Mouse (Mus musculus) c-Kit-positive CD71-positive TER-119-negative erythroid progenitor cells, embryonic 14.5 days (primary cell): ENCODE data around the gene Gpr25.

Experiments used
- DNase-seq: peaks from one replicate; pipeline ENCODE4 v3.0.0-alpha.2; 2013; ENCODE audit warnings: low read depth

Gpr25 gene

DNA sequence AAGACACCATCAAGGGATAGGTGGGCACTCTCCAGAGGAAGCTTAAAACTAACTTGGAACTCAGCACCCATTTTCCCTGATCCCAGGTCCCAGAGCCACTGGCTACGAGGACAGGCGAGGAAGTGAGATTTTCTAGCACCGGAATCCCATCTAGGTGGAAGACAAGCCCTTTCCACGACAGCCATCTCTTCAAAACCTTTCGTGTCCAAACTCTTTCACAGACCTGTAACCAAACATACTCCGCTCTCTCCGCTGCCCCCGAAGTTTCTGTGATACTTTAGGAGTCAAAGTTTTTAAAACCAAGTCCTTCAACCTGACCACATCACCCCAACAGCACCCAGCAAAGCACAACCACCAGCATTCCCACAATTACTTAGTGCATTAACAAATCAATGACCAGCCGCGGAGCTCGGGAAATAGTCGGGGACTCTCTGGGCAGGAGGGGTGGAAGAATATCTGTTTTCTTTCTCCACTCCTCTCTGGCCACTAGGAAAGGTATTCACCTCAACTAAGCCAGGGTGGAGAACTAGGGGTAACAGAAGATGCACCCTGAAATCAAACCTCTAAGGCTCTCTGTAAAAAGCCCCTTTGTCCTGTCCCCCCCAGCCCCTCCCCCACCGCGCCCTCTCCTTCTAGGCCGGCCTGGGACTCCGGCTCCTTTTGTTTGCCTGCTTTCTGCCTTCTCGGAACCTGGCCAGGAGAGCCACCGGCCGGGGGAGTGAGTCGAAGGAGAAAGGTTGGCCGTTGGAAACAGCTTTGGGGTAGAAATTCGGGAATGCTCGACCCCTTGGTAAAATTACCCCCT lies 27.5 kb downstream of the Gpr25 start:
- no peak for DNase-seq

DNA sequence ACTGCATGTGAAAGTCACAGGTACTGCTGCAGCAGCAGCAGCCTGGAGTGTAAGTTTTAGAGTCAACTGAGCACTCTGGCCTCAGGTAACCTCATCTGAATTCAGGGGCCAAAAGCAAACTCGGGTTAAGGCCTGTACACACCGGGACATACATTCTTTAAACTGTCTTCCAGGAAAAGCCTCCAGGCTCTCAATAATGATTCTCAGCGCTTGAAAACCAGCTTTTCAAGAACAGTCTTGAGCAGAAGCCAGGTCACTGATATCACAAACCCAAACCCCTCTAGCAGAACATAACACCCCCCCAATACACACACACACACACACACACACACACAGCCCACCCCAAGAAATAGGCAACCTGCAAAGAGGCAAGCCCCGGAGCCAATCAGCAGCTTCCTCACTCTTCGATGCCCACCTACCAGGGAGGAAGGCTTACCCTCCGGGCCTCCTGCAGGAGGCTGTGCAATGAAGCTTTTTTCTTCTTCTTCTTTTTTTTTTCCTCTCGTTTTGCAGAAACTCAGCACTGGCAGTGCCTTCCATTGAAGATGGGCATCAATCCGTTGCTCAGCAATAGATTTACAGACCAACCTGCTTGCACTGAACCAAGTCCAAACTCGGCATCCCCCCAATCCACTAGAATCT lies 28.3 kb downstream of the Gpr25 start:
- DNase-seq: no peak

GRCm38 (mm10) chr1:136231596-136231995 lies 29.1 kb downstream of the Gpr25 start:
- no peak for DNase-seq

GRCm38 (mm10) chr1:136230201-136230600 lies 30.5 kb downstream of the Gpr25 start:
- no peak for DNase-seq

GRCm38 (mm10) chr1:136229040-136229373 lies 31.7 kb downstream of the Gpr25 start:
- no peak for DNase-seq

DNA sequence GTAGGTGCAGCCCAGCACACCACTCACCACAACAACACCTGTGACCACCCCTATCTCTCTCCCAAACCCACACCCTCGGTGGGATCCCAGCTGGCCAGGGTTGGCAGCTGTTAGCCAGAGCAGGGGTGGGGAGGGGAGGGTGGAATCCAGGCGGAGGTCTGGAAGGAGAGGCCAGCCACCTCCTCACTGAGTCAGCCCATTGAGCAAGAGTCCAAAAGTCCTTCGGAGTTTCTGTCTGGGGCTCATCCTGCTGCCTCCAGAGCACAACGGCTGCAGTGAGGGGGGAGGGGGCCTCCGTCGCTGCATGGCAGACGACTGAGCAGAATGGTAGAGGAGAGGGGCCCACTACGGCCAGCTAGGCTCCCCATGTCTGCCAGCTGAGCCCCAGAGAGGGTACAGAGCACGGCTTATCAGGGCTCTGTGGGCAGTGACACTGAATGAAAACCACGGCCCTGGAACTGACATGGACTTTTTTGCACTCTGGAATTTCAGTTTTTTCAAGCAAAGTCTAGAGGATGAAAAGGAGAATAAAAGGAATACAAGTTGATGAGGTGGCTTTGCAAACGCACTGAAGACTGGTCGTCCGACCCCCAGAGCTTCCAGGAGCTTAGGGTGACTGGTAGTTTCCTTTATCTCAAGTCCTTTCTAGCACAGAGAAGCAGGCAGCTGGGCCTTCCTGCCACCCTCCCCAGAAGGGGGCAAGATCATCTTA lies 32.2 kb downstream of the Gpr25 start:
- DNase-seq: no peak

- DNase-seq: no peak
Measured at GRCm38 (mm10) chr1:136227870-136228269, 32.8 kb downstream of the Gpr25 start.

DNA sequence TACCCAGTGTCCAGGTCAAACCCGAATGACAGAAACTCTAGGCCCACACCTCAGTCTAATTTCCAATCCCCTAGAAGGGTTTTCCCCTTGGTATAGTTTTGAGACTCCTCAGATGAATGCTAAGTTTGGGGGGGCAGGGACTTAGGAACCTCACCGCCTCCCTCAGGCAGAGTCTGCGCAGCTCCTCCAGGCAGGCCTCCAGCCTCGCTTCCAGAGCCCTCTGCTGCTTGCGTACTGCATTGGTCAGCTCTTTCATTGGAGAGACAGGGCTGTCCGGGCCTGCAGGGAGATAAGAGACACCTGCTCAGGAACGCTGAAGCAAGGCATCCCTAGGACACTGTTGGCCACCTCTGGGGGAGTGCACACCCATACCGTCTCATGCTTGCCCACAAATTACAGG lies 34.0 kb downstream of the Gpr25 start:
- DNase-seq: no peak

- no peak for DNase-seq
Measured at GRCm38 (mm10) chr1:136225846-136226245, 34.8 kb downstream of the Gpr25 start.

DNA sequence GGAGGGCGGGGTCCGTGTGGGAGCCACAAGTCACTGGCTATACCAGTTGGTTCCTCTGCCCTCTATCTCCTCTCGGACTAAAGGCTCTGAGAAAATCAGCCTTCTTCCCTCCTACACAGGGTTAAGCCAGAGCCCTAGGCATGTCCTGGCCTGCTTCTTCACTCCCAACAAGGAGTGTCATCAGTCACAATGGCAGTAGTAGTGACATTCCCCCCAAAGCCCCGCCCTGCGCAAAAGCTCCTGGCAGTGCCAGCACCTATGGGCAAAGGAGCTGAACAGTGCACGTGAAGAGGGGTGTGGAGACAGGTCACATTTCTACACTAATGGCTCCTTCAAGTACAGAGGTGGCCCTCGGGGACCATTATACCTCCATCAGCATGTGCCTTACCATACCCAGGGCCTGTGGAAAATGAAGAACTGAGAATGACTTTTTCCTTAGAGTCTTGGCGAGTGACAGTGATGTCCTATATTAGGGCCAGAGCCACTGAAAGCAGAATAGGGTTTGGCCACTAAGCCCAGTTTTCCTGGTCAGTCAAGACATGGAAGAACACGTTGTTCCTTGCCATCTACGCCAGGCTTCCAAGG lies 36.8 kb downstream of the Gpr25 start:
- no peak for DNase-seq

GRCm38 (mm10) chr1:136222386-136222785 lies 38.3 kb downstream of the Gpr25 start:
- DNase-seq: no peak

DNA sequence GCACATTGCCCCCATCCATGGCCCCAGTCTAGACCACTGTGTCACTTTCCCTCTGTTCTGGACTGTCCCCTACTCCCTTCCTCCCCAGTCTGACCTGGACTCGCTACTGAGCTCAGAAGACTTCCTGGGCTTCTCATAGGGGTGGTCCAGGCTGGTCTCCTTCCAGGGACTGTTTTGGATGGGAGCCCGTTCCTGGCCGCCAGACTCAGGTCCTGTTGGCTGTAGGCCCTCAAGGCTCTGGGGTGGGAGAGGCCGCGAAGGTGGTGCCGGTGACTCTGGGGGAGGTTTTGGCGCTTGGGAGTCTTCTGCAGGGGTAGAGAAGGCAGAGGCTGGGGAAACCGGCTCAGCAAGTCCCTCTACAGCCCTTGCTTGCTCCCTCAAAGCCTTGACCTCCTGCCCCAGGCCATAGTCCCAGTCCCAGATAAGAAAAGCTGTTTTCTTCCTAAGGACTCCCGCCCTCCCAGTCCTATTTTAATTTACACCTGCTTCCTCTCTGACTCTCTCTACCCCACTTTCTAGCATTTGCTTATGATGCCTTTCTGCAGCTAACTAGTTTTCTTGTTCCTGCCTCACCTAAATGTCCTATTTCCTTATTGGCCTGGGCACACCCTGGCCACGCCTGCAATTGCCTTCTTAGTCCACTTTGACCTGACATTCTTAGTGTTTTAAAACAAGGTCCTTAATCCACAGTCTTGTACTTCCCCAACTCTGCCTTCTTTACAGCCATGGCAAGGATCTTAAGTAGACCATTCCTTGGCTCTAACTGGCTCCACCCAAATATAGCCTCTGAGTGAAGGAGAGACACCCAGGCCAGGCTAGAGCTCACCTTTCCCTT lies 40.4 kb downstream of the Gpr25 start:
- no peak for DNase-seq

GRCm38 (mm10) chr1:136214304-136214703 lies 46.4 kb downstream of the Gpr25 start:
- no peak for DNase-seq

DNA sequence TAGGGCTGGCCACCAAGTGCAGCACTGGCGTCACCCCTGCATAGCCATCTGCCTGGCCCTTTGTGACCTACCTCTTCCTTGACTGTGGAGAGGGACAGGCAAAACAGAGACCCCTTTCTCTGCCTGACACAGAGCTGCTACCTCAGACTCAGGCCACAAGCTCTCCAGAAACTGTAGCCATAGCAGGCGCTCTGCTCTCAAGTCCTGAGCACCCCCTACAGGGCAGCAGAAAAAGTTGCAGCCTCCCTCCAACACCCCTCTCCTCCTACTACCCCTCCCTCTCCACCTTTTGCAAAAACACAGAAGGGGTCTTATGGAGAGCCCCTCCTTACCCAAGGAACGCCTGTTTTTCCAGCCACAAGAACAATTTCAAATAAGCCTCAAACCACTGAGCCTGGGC lies 47.9 kb downstream of the Gpr25 start, which contains the start of gene Mroh3:
TSS of gene Mroh3 (minus strand) at position 26 of the 400 bp plus-strand sequence.
- peak; percentile 30 for DNase-seq
